ENCODE assay signal across 8 mouse cellular contexts in the genomic region with DNA sequence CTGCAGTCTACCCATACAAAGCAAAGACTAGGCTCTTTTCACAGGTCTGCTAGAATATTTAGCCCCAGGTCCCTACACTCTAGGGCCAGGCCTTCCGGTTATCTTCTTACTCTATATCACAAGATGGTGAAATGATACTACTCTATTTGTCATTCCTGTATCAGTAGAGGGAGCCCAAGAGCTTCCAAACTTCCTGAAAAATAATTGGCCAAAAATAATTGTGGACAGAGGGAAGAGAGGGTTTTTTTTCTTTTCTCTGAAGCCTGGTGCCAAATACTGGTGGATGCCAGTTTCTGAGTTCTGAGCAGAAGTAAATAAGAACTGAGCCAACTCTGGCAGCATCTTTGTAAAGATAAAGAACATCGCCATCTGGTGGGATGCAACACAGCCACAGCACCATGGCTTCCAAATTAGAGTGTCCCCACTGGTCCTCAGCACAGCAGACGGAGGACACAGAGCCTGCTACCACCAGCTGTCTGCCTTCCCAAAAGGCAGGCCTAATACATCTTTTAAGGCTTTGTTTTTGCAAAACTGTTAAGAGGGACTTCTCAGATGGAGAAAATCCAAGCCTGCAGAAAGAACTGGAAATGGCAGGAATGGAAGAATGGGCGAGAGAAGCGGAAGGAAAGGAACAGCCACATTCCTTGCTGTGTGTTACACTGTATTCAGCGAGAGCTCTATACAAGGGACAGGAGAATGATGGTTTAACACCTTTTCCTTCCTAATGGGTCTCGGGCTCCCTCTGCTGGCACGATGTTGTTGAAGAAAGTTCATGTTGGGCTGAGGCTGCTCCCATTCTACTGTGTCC.
A peak's percentile ranks its signal among the peaks of the same experiment; 100 is the strongest.
DNase-seq lines count a peak whose midpoint lies in the region; ATAC-seq and TF ChIP-seq lines count a peak whose summit lies in the region.

No protein-coding gene starts in this region.

- H3K79me2 ChIP-seq in heart, adult 2 months (replicated peaks; ENCODE audit: control insufficient read depth, insufficient read depth, low read length), result no peaks in the 10 kb centered on the region

- intact Hi-C loops in heart, adult 2 months (cut with DNase I), result loop anchor here (1.0 to 10.0 kb wide), 2 partner anchors 200 to 457 kb away; no protein-coding TSS in a partner anchor
- intact Hi-C loops in gastrocnemius, postnatal 36 days (cut with DNase I), result loop anchor here (2.0 to 10.0 kb wide), 2 partner anchors 200 to 456 kb away; no protein-coding TSS in a partner anchor

- no peaks in the 10 kb centered on the region for H3K4me1 ChIP-seq in heart, adult 2 months (ENCODE audit: control insufficient read depth, insufficient read depth, low read length)
- H3K4me1 ChIP-seq in heart, embryonic 12.5 days (replicated peaks), result peaks cover 11% of the 10 kb centered on the region
- H3K4me1 ChIP-seq in kidney, embryonic 15.5 days, result 0 out of 2 replicates have a peak, but pooled peaks cover 2% of the 10 kb centered on the region
- H3K4me1 ChIP-seq in limb, embryonic 14.5 days (ENCODE audit: control insufficient read depth, insufficient read depth, low read length), result no peaks in the 10 kb centered on the region
- peaks cover 7% of the 10 kb centered on the region for H3K4me1 ChIP-seq in neural tube, embryonic 13.5 days (replicated peaks)

- H3K27ac ChIP-seq in heart, adult 2 months, result no peak overlapping the region
- no peak overlapping the region for H3K27ac ChIP-seq in heart, embryonic 12.5 days (ENCODE audit: poor library complexity, severe bottlenecking)
- no peak overlapping the region for H3K27ac ChIP-seq in kidney, embryonic 15.5 days
- H3K27ac ChIP-seq in limb, embryonic 14.5 days (replicated peaks; ENCODE audit: low read depth, low read length), result no peak overlapping the region
- H3K27ac ChIP-seq in neural tube, embryonic 13.5 days (replicated peaks), result peak overlapping the region; percentile 81

- TF ChIP-seq CTCF in heart, adult 2 months (IDR thresholded peaks at IDR 0.05), result peak; percentile 73

- no peak overlapping the region for H3K4me2 ChIP-seq in heart, embryonic 12.5 days
- 0 out of 2 replicates have a peak overlapping the region, but pooled peaks have one; percentile 2 for H3K4me2 ChIP-seq in kidney, embryonic 15.5 days
- H3K4me2 ChIP-seq in limb, embryonic 14.5 days (replicated peaks; ENCODE audit: low read depth, low read length, severe bottlenecking), result no peak overlapping the region
- peak overlapping the region; percentile 27; the same call in 1 of the 2 replicates for H3K4me2 ChIP-seq in neural tube, embryonic 13.5 days

- WGBS in heart, adult 2 months, result 41% methylated on average over 8 of the region's 8 CpGs
- WGBS in heart, embryonic 12.5 days, result 39% methylated on average over 8 of the region's 8 CpGs
- 40% methylated on average over 8 of the region's 8 CpGs for WGBS in kidney, embryonic 15.5 days
- WGBS in limb, embryonic 14.5 days, result 38% methylated on average over 8 of the region's 8 CpGs
- 28% methylated on average over 8 of the region's 8 CpGs for WGBS in neural tube, embryonic 13.5 days

- TF ChIP-seq POLR2A in heart, adult 2 months (IDR thresholded peaks at IDR 0.05; ENCODE audit: insufficient read depth, low read depth, low read length), result no peak
- TF ChIP-seq POLR2A in limb, embryonic 14.5 days (IDR thresholded peaks at IDR 0.05; ENCODE audit: borderline replicate concordance, extremely low read depth, insufficient read depth, insufficient read length), result no peak

- H3K9me3 ChIP-seq in heart, embryonic 12.5 days (replicated peaks), result no peaks in the 10 kb centered on the region
- no peaks in the 10 kb centered on the region for H3K9me3 ChIP-seq in kidney, embryonic 15.5 days (replicated peaks)
- no peaks in the 10 kb centered on the region for H3K9me3 ChIP-seq in limb, embryonic 14.5 days (ENCODE audit: control insufficient read depth, low read length)
- H3K9me3 ChIP-seq in neural tube, embryonic 13.5 days, result no peaks in the 10 kb centered on the region

- no peak overlapping the region for H3K4me3 ChIP-seq in heart, adult 2 months
- H3K4me3 ChIP-seq in heart, embryonic 12.5 days, result no peak overlapping the region
- H3K4me3 ChIP-seq in kidney, embryonic 15.5 days (replicated peaks), result no peak overlapping the region
- H3K4me3 ChIP-seq in limb, embryonic 14.5 days (replicated peaks; ENCODE audit: low read length), result no peak overlapping the region
- no peak overlapping the region for H3K4me3 ChIP-seq in neural tube, embryonic 13.5 days

- no peak for ATAC-seq in heart, embryonic 12.5 days (ENCODE audit: insufficient number of reproducible peaks, low FRiP score)
- peak; percentile 71 for ATAC-seq in kidney, embryonic 15.5 days (replicated peaks; ENCODE audit: low FRiP score)
- peak; percentile 53; the same call in 1 of the 2 replicates for ATAC-seq in limb, embryonic 14.5 days (ENCODE audit: low FRiP score, low read depth)
- ATAC-seq in neural tube, embryonic 13.5 days (ENCODE audit: low read depth), result peak; percentile 96

- H3K9ac ChIP-seq in heart, adult 2 months (ENCODE audit: low read depth, low read length), result no peak overlapping the region
- H3K9ac ChIP-seq in heart, embryonic 12.5 days, result no peak overlapping the region
- no peak overlapping the region for H3K9ac ChIP-seq in kidney, embryonic 15.5 days
- no peak overlapping the region for H3K9ac ChIP-seq in limb, embryonic 14.5 days (ENCODE audit: low read depth, low read length, severe bottlenecking)
- H3K9ac ChIP-seq in neural tube, embryonic 13.5 days, result no peak overlapping the region

- DNase-seq in heart, adult 2 months, result peak; percentile 61 to 74
- DNase-seq in embryo, embryonic 10 days (ENCODE audit: low spot score), result peak; percentile 91
- peak; percentile 27 to 47 for DNase-seq in gastrocnemius, postnatal 36 days
- DNase-seq in limb, embryonic 14.5 days (ENCODE audit: low spot score), result peak; percentile 84
- peak; percentile 49 for DNase-seq in telencephalon, adult 2 months (ENCODE audit: low read depth, low spot score)

- TF ChIP-seq EP300 in heart, adult 2 months (IDR thresholded peaks at IDR 0.05; ENCODE audit: insufficient read depth, low read depth, low read length), result no peak

- no peaks in the 10 kb centered on the region for H3K27me3 ChIP-seq in heart, adult 2 months (ENCODE audit: control insufficient read depth, insufficient read depth, low read length)
- H3K27me3 ChIP-seq in heart, embryonic 12.5 days (replicated peaks), result no peaks in the 10 kb centered on the region
- H3K27me3 ChIP-seq in kidney, embryonic 15.5 days, result no peaks in the 10 kb centered on the region
- no peaks in the 10 kb centered on the region for H3K27me3 ChIP-seq in limb, embryonic 14.5 days (ENCODE audit: control insufficient read depth, insufficient read depth, low read length)
- H3K27me3 ChIP-seq in neural tube, embryonic 13.5 days, result no peaks in the 10 kb centered on the region

- no peaks in the 10 kb centered on the region for H3K36me3 ChIP-seq in heart, adult 2 months (ENCODE audit: control insufficient read depth, insufficient read depth, low read length)
- 0 out of 2 replicates have a peak, but pooled peaks cover 7% of the 10 kb centered on the region for H3K36me3 ChIP-seq in heart, embryonic 12.5 days
- H3K36me3 ChIP-seq in kidney, embryonic 15.5 days, result no peaks in the 10 kb centered on the region
- H3K36me3 ChIP-seq in limb, embryonic 14.5 days (ENCODE audit: control insufficient read depth, insufficient read depth, low read length), result no peaks in the 10 kb centered on the region
- H3K36me3 ChIP-seq in neural tube, embryonic 13.5 days, result peaks cover 6% of the 10 kb centered on the region; the same call in 1 of the 2 replicates

Comparison
In these comparisons a context has a peak if more than half of its experiments do, and no peak if none do; other contexts are left out.
1. DNase-seq: peak in every context shown above with its lines; median percentile 91 in embryo, embryonic 10 days; 84 in limb, embryonic 14.5 days; 68 in heart, adult 2 months; 49 in telencephalon, adult 2 months; 37 in gastrocnemius, postnatal 36 days.
2. H3K4me2 ChIP-seq: peak in kidney, embryonic 15.5 days (single experiment) and neural tube, embryonic 13.5 days (single experiment); none in heart, embryonic 12.5 days (single experiment) and limb, embryonic 14.5 days (single experiment).